Mouse (Mus musculus): Measurements from ENCODE around the gene Clptm1. TPM values are rescaled to one million over a fixed set of nuclear protein-coding genes. Genes with fewer than 3 reads are reported as not detected.

Gene Clptm1
- polyA plus RNA-seq, 1 experiment from 2014 or later: 76.9 TPM

GRCm38 (mm10) chr7:19675824-19676223 is 11.0 kb upstream of the Clptm1 start:
- no peak overlapping the region for H3K27ac ChIP-seq (ENCODE audit: low read length)
- ATAC-seq (no peak; the same call in 1 of the 2 replicates), DNase-seq (ENCODE audit: low spot score) (no peak)
- no peaks in the 10 kb centered on the region for H3K9me3 ChIP-seq (ENCODE audit: low read length)
- no peak overlapping the region for H3K4me2 ChIP-seq (replicated peaks; ENCODE audit: low read depth, low read length)
- TF ChIP-seq CTCF (IDR thresholded peaks at IDR 0.05): no peak
- no peak for TF ChIP-seq EP300 (IDR thresholded peaks at IDR 0.05)
- H3K9ac ChIP-seq (replicated peaks; ENCODE audit: low read depth): no peak overlapping the region
- 74% methylated on average over 10 of the region's 10 CpGs for WGBS
- H3K4me3 ChIP-seq (ENCODE audit: low read depth, low read length): no peak overlapping the region
- no peaks in the 10 kb centered on the region for H3K4me1 ChIP-seq (ENCODE audit: insufficient read depth, low read depth, low read length)
- no peaks in the 10 kb centered on the region for H3K27me3 ChIP-seq (replicated peaks; ENCODE audit: insufficient read depth, low read length)
- no peaks in the 10 kb centered on the region for H3K36me3 ChIP-seq (ENCODE audit: insufficient read depth, low read length)

GRCm38 (mm10) chr7:19673083-19673699 is 8.4 kb upstream of the Clptm1 start:
- Histone ChIP-seq H3K27ac (ENCODE audit: low read length) (no peak overlapping the region), H3K9ac (replicated peaks; ENCODE audit: low read depth) (no peak overlapping the region), H3K4me3 (ENCODE audit: low read depth, low read length) (no peak overlapping the region), H3K4me2 (replicated peaks; ENCODE audit: low read depth, low read length) (no peak overlapping the region), H3K27me3 (replicated peaks; ENCODE audit: insufficient read depth, low read length) (no peaks in the 10 kb centered on the region), H3K9me3 (ENCODE audit: low read length) (no peaks in the 10 kb centered on the region), H3K36me3 (ENCODE audit: insufficient read depth, low read length) (no peaks in the 10 kb centered on the region), H3K4me1 (ENCODE audit: insufficient read depth, low read depth, low read length) (no peaks in the 10 kb centered on the region; the same call in 1 of the 2 replicates)
- no peak for ATAC-seq
- DNase-seq (ENCODE audit: low spot score): peak; percentile 53
- WGBS: 53% methylated on average over 14 of the region's 14 CpGs
- no peak for TF ChIP-seq CTCF (IDR thresholded peaks at IDR 0.05)
- TF ChIP-seq EP300 (IDR thresholded peaks at IDR 0.05): no peak

GRCm38 (mm10) chr7:19671511-19671910 is 6.7 kb upstream of the Clptm1 start:
- Histone ChIP-seq H3K4me1 (ENCODE audit: insufficient read depth, low read depth, low read length) (no peaks in the 10 kb centered on the region; the same call in 1 of the 2 replicates), H3K9me3 (ENCODE audit: low read length) (no peaks in the 10 kb centered on the region), H3K27me3 (replicated peaks; ENCODE audit: insufficient read depth, low read length) (no peaks in the 10 kb centered on the region), H3K27ac (ENCODE audit: low read length) (no peak overlapping the region), H3K4me3 (ENCODE audit: low read depth, low read length) (no peak overlapping the region), H3K36me3 (ENCODE audit: insufficient read depth, low read length) (no peaks in the 10 kb centered on the region), H3K9ac (replicated peaks; ENCODE audit: low read depth) (no peak overlapping the region), H3K4me2 (replicated peaks; ENCODE audit: low read depth, low read length) (no peak overlapping the region)
- no peak for TF ChIP-seq CTCF (IDR thresholded peaks at IDR 0.05)
- TF ChIP-seq EP300 (IDR thresholded peaks at IDR 0.05): no peak
- DNase-seq (ENCODE audit: low spot score): no peak
- no peak for ATAC-seq
- 69% methylated on average over 10 of the region's 10 CpGs for WGBS

GRCm38 (mm10) chr7:19668947-19669721 is 4.3 kb upstream of the Clptm1 start:
- Histone ChIP-seq H3K4me2 (replicated peaks; ENCODE audit: low read depth, low read length) (peak overlapping the region; percentile 38), H3K4me1 (ENCODE audit: insufficient read depth, low read depth, low read length) (peaks cover 8% of the 10 kb centered on the region; the same call in 1 of the 2 replicates), H3K27ac (ENCODE audit: low read length) (peak overlapping the region; percentile 78), H3K9me3 (ENCODE audit: low read length) (no peaks in the 10 kb centered on the region), H3K9ac (replicated peaks; ENCODE audit: low read depth) (0 out of 2 replicates have a peak overlapping the region, but pooled peaks have one; percentile 8), H3K4me3 (ENCODE audit: low read depth, low read length) (no peak overlapping the region), H3K36me3 (ENCODE audit: insufficient read depth, low read length) (no peaks in the 10 kb centered on the region), H3K27me3 (replicated peaks; ENCODE audit: insufficient read depth, low read length) (no peaks in the 10 kb centered on the region)
- TF ChIP-seq CTCF (IDR thresholded peaks at IDR 0.05): peak; percentile 99
- TF ChIP-seq EP300 (IDR thresholded peaks at IDR 0.05): no peak
- ATAC-seq: peak; percentile 74
- DNase-seq (ENCODE audit: low spot score): peak; percentile 97
- WGBS: 5% methylated on average over 10 of the region's 10 CpGs

- H3K9me3 ChIP-seq (ENCODE audit: low read length): no peaks in the 10 kb centered on the region
- peaks cover 17% of the 10 kb centered on the region; the same call in 1 of the 2 replicates for H3K4me1 ChIP-seq (ENCODE audit: insufficient read depth, low read depth, low read length)
- H3K4me3 ChIP-seq (ENCODE audit: low read depth, low read length): no peak overlapping the region
- H3K27me3 ChIP-seq (replicated peaks; ENCODE audit: insufficient read depth, low read length): no peaks in the 10 kb centered on the region
- 69% methylated on average over 2 of the region's 2 CpGs for WGBS
- no peak overlapping the region for H3K9ac ChIP-seq (replicated peaks; ENCODE audit: low read depth)
- DNase-seq (ENCODE audit: low spot score) (no peak), ATAC-seq (no peak)
- H3K27ac ChIP-seq (ENCODE audit: low read length): no peak overlapping the region
- TF ChIP-seq CTCF (IDR thresholded peaks at IDR 0.05) (no peak), EP300 (IDR thresholded peaks at IDR 0.05) (no peak)
- H3K36me3 ChIP-seq (ENCODE audit: insufficient read depth, low read length): no peaks in the 10 kb centered on the region
- H3K4me2 ChIP-seq (replicated peaks; ENCODE audit: low read depth, low read length): no peak overlapping the region
Measured at GRCm38 (mm10) chr7:19667434-19667833, 2.6 kb upstream of the Clptm1 start.

- Histone ChIP-seq H3K4me3 (ENCODE audit: low read depth, low read length) (no peak overlapping the region), H3K36me3 (ENCODE audit: insufficient read depth, low read length) (no peaks in the 10 kb centered on the region), H3K9ac (replicated peaks; ENCODE audit: low read depth) (no peak overlapping the region), H3K4me2 (replicated peaks; ENCODE audit: low read depth, low read length) (no peak overlapping the region), H3K9me3 (ENCODE audit: low read length) (no peaks in the 10 kb centered on the region), H3K27me3 (replicated peaks; ENCODE audit: insufficient read depth, low read length) (no peaks in the 10 kb centered on the region), H3K4me1 (ENCODE audit: insufficient read depth, low read depth, low read length) (peaks cover 17% of the 10 kb centered on the region; the same call in 1 of the 2 replicates), H3K27ac (ENCODE audit: low read length) (no peak overlapping the region)
- TF ChIP-seq CTCF (IDR thresholded peaks at IDR 0.05) (peak; percentile 51), EP300 (IDR thresholded peaks at IDR 0.05) (no peak)
- DNase-seq (ENCODE audit: low spot score): no peak
- no peak for ATAC-seq
- WGBS: 66% methylated on average over 3 of the region's 3 CpGs
Measured at GRCm38 (mm10) chr7:19666750-19667149, 1.9 kb upstream of the Clptm1 start.

All from lung, postnatal 0 days (tissue).